Mouse (Mus musculus) heart, adult 9 months (tissue): Measurements from ENCODE around the gene H2-Ke6.
"Not testable (repeated sequence)": the region's sequence is repeated elsewhere in the genome, so short reads cannot be mapped to it uniquely, and the experiment has no call there.

ENCODE experiments used
- DNase-seq, 2 experiments: peaks; one replicate each; pipeline ENCODE4 v3.0.0; 2022; ENCODE audit warnings: low spot score in 2 of 2

Gene H2-Ke6

DNA sequence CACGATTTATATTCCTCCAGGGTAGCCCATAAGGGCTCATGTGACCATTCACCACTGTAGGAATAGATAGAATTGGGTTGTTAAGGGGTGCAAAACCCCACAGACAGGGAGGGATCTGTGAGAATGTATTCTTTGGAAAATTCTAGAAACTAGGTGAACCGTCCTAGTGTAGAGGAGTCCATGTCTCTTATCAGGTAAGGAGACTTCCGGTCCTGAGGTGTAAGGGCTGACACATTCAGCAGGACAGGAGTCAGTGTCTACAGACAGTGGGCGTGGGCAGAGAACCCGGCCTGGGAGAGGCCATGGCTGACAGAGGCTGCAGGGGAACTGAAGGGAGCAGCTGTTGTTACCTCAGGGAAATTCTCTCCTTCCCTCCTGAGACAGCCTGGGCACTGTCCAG is 29.2 kb downstream of the H2-Ke6 start:
- not testable (repeated sequence) for DNase-seq

GRCm38 (mm10) chr17:33997025-33997424 is 30.8 kb downstream of the H2-Ke6 start:
- not testable (repeated sequence) for DNase-seq

GRCm38 (mm10) chr17:33995651-33996050 is 32.2 kb downstream of the H2-Ke6 start:
- no peak for DNase-seq

DNA sequence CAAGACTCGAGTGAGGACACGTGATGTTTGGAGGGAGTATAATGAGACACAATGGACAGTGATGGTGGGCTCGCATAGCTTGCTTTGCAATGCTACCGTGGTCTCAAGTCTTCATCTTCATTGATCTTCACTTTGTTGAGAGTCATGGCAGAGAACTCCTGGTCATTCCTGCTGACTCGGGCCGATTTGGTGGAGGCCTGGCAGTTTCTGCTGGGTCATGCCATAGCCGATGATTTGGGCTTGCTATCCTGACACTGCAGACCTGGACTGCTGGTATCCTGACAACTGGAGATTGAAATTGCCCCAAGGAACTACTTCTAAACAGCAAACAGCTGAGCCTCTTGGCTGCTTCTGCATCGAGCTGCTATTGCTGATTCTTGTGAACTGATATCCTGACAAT is 32.9 kb downstream of the H2-Ke6 start:
- no peak for DNase-seq

DNA sequence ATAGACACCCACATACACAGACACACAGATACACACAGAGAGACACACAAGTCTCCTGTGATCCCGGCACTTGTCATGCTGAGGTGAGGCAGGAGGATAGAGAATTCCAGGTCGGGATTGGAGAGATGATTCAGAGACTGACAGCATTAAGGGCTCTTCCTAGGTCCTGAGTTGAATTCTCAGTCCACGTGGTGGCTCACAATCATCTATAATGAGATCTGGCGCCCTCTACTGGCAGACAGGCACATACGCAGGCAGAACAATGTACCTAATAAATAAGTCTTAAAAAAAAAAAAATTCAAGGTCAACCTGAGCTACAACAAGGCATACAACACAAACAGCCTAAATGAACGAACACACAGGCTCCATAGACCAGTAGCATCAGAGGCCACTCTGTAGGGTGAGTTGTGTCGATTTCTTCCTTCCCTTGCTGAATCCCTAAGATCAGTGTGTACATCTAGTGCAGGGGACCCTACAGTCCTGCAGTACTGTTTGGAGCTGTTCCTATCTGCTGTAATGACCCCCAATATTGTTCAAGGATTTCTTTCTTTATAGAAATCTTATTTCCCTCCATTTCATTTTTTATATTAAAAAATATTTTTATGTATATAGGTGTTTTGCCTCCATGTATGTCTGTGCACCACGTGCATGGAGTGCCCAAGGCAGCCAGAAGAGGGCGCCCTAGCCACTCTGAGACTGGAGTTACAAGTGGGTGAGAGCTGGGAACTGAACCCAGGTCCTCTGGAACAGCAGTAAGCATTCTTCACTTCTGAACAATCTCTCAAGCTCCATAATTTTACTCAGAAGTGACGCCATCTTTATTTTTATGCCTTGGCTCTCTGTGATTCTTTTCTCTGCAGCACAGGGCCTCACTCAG is 35.8 kb downstream of the H2-Ke6 start:
- DNase-seq = peak in 1 of 2 experiments; percentile 36

DNA sequence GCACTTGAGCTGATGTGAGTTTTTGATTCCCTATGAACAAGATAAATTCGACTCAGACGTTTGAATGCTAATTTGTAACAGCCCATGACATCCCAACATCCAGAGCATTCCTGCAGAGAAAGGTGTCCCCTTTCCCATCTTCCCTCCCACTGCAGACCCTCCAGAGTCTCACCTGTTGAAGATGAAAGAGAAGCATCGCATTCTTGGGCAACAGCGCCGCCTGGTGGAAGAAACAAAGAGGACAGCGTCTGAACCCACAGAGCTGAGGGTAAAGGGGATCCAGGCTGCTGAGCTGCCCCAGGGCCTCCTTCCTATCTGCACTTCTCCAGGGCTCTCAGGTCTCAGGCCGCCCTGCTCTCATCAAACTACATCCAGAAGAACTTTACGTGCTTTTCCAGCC is 45.7 kb downstream of the H2-Ke6 start:
- DNase-seq = not testable (repeated sequence)

GRCm38 (mm10) chr17:33981192-33981909 is 46.5 kb downstream of the H2-Ke6 start:
- peak; percentile 93 for DNase-seq

- no peak for DNase-seq
Measured at GRCm38 (mm10) chr17:33980181-33981035, 47.5 kb downstream of the H2-Ke6 start.

DNA sequence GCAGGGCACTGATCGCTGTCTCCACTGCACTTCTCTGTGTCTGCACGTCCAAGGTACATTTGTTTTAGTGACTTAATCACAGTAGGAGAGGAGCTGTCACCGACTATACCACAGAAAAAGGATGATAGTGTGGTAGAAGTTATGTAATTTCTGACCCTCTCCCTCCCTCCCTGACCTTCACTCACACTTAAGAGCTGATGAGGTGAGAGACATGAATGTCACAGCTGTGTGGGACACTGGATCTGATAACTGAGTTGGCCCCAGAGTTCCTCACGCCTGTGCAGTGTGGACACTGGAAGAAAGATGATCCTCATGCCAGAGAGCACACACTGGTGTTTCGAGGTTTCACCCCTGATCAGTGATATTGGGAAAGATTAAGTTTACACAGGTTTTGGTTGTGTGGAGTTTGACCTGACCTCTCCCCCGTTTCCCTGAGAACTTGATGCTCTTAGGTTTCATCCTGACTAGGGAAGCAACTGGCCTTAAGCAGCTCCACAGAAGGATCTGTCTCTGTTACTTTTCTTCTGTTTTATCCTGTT is 48.3 kb downstream of the H2-Ke6 start:
- DNase-seq = no peak

DNA sequence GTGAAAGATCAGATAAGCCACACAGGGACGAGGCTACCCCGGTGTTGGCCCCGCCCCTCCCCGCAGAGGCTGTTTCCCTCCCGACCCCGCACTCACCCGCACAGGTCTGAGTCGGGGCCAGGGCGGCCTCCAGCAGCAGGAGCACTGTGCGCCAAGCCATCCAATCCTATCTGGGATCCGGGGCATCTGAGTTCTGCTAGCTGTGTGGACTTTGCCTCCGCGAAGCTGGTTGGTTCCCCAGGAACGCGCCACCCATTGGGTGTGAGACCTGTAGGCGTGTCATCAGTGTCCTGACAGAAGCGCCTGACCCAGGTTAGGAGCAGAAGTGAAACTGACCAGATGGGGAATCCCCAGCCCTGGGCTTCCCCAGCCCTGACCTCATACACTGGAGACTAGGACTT is 49.2 kb downstream of the H2-Ke6 start:
- DNase-seq = peak; percentile 89 to 95

GRCm38 (mm10) chr17:33977861-33978557 is 49.9 kb downstream of the H2-Ke6 start:
- no peak for DNase-seq
